Mouse (Mus musculus): ENCODE measurements around the gene Olfr1386.
"Not testable (repeated sequence)": the region's sequence is repeated elsewhere in the genome, so short reads cannot be mapped to it uniquely, and the experiment has no call there.

Gene Olfr1386

DNA sequence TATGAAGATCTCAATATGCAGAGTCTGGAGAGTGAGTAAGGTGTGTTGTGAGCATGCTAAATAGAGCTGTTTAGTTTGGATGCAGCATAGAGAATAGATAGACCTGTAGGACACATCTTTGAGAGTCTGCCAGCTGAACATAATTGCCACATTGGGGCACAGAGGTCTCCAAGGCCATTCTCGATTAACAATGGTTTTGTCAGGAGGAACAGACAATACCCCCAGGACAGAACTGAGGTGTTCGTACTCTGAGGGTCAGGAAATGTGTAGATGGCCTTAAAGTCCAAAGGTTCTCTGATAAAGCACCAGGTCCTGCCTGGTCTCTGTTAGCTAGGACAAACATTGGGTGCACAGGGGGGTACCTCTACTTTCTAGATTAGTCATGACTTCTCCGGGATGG, at the start of gene Olfr1386:
Gene Olfr1386 (plus strand): TSS at position 301 of the 400 bp plus-strand sequence.
- not testable (repeated sequence) for DNase-seq (ENCODE audit: low spot score in 2 of 2)

DNA sequence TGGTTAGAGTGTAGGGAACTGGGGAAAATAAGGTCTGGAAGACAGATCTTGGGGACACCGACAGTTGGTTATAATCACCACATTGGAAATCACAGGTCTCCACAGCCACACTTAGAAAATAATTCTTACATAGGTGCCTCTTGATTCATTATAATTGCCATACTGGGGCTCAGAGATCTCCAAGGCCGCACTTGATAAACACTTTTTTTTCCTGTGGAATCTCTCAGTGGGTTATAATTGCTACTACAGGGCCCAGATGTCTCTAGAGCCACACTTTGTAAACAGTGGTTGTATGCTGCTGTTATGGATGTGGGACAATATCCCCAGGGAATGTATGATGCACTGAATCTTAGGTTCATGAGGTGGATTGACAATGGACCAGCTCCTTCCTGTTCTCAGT, 42.1 kb upstream of the Olfr1386 start, which contains the start of gene Olfr1389:
Gene Olfr1389 (plus strand): TSS at position 301 of the 400 bp plus-strand sequence.
- no peak for DNase-seq (ENCODE audit: low spot score in 2 of 2)

GRCm38 (mm10) chr11:49425257-49425927, 39.5 kb upstream of the Olfr1386 start:
- DNase-seq (ENCODE audit: low spot score in 2 of 2), result no peak

DNA sequence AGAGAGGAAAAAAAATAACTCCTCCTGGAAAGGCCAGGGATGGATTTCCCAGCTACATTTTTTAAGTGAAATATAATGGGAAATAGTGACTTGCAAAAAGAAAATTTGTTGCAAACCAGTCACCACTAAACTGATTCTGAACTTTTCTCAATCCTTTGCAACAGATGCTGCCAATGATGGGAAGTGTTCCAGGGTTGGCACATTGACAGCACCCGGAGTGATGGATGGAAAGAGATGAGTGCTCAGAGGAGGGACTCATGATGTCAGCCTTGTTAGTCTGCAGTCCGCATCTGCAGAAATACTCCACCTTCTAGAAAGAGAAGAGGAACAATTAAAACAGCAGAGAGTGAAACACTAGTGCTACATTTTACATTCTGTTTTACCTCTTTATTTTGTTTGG, 35.2 kb upstream of the Olfr1386 start:
- no peak for DNase-seq (ENCODE audit: low spot score in 2 of 2)

DNA sequence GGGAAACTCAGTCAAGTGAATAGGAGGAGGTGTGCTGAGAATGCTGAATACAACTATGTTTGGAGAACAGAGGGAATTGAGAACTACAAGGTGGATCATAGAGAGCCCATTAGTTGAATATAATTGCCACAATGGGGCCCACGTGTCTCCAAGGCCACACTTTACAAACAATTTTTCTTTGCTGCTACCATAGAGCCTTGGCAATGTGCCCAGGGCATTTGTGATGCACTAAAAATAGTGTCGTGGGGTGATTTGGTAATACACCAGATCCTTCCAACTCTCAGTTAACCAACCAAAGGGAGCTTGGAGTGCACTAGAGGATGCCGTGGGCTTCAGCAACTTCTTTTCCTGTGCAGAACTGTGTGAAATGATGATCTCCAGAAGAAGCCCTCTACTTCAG, 28.4 kb upstream of the Olfr1386 start, which contains the start of gene Olfr1388:
Gene Olfr1388 (plus strand): TSS at position 214 of the 400 bp plus-strand sequence.
- no peak for DNase-seq (ENCODE audit: low spot score in 2 of 2)

GRCm38 (mm10) chr11:49455043-49455442, 9.8 kb upstream of the Olfr1386 start, which contains the start of gene Olfr1387:
TSS of gene Olfr1387 (plus strand) at chr11:49455343.
- no peak for DNase-seq (ENCODE audit: low spot score in 2 of 2)

DNA sequence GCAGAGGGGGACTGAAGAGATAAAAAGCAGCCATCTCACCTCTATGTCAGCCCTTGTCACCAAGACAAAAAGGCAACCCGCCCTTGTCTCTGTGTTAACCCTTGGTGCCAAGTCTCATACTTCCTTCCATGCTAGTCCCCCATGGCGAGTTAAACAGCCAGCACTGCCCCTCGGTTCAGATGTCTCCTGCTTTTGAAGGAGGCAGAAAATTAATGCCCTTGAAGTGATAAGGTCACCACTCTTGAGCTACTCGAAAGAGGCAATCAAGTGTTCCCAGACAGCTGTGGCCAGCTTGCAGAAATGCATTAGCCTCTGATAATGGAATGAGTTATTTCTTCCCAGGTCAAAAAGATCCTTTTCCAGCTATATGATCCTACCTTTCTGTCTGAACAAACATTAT, 21.1 kb downstream of the Olfr1386 start:
- DNase-seq (ENCODE audit: low spot score in 2 of 2), result no peak

DNA sequence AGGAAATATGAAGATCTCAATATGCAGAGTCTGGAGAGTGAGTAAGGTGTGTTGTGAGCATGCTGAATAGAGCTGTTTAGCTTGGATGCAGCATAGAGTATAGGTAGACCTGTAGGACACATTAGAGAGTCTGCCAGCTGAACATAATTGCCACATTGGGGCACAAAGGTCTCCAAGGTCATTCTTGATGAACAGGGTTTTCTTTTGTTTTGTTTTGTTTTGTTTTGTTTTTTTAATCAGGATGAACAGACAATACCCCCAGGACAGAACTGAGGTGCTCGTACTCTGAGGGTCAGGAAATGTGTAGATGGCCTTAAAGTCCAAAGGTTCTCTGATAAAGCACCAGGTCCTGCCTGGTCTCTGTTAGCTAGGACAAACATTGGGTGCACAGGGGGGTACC, 23.9 kb downstream of the Olfr1386 start, which contains the start of gene Olfr1385:
Gene Olfr1385 (plus strand): TSS at position 301 of the 400 bp plus-strand sequence.
- not testable (repeated sequence) for DNase-seq (ENCODE audit: low spot score in 2 of 2)

- DNase-seq (ENCODE audit: low spot score in 2 of 2), result no peak
Measured at GRCm38 (mm10) chr11:49518086-49518485, 53.2 kb downstream of the Olfr1386 start.

DNA sequence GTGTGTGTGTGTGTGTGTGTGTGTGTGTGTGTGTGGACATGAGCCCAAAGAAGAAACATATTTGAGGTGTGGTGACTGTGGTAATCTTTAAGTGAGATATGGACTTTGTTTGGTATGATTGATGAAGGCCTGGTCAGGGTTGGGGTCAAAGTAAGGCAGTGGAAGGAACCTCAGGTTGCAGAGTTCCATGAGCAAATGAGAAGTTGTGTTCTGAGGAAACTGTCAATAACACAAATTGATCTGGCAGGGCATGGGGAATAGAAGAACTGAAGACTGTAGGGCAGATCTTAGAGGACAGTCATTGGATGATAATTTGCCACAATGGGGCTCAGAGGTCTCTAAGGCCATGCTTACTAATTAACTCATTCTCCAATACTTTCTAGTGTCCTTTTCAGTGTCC, 54.5 kb downstream of the Olfr1386 start, which contains the start of gene Olfr1383:
Gene Olfr1383 (plus strand): TSS at position 301 of the 400 bp plus-strand sequence.
- DNase-seq (ENCODE audit: low spot score in 2 of 2), result no peak

Data from thymus, postnatal 10 days (tissue).